Mouse (Mus musculus): ENCODE results near the gene Ankrd6. TPM values are rescaled to one million over a fixed set of nuclear protein-coding genes. Genes with fewer than 3 reads are reported as not detected.

Gene Ankrd6
- total and polyA plus RNA-seq, 3 experiments = 1.3 to 2.1 (median 1.6) TPM

DNA sequence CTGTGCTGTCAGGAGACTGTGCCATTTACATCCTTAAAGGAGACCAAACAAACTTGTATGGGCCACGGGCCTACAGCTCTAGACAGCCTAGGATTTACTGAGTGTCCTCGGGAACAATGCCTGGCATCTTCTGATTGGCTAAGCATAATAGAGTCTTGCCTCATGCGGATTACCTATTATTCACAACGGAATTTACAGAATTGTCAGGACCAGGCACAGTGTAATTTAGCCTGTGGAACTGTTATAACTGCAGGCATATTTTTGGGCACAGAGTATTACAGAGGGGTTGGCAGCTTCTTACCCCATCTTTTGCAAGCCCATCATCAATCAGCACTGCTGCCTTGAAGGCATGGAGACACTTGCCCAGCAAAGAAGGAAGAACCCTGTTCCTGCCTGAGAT lies 51.6 kb downstream of the Ankrd6 start:
- Histone ChIP-seq H3K27me3 (replicated peaks) (no peaks in the 10 kb centered on the region), H3K79me2 (replicated peaks; ENCODE audit: control insufficient read depth, extremely low read depth, insufficient read depth, poor library complexity, severe bottlenecking) (no peaks in the 10 kb centered on the region), H3K4me1 (ENCODE audit: control insufficient read depth in 1 of 2, insufficient read depth in 2 of 2) (peaks cover 2 to 3% of the 10 kb centered on the region in 2 experiments; a peak in 3 of 4 replicates), H3K36me3 (replicated peaks in 1 of 2; ENCODE audit: control insufficient read depth in 1 of 2, insufficient read depth in 1 of 2, low read length in 1 of 2) (no peaks in the 10 kb centered on the region), H3K4me2 (ENCODE audit: insufficient read depth, low read depth, poor library complexity, severe bottlenecking) (no peak overlapping the region), H3K9ac (ENCODE audit: insufficient read depth, low read depth) (no peak overlapping the region), H3K9me3 (replicated peaks; ENCODE audit: low read length) (no peaks in the 10 kb centered on the region), H3K27ac (ENCODE audit: insufficient read depth, low read depth) (no peak overlapping the region), H3K4me3 (replicated peaks in 1 of 3; ENCODE audit: low read depth in 2 of 3, low read length in 2 of 3, poor library complexity in 1 of 3) (no peak overlapping the region)
- TF ChIP-seq HCFC1 (IDR thresholded peaks at IDR 0.05; ENCODE audit: low read depth, low read length) (no peak), CHD2 (IDR thresholded peaks at IDR 0.05; ENCODE audit: low read length) (no peak), SIN3A (IDR thresholded peaks at IDR 0.05; ENCODE audit: low read length) (no peak), SMC3 (IDR thresholded peaks at IDR 0.05; ENCODE audit: low read depth, low read length) (no peak), NELFE (IDR thresholded peaks at IDR 0.05; ENCODE audit: low read depth, low read length) (no peak), TBP (conservative IDR thresholded peaks at IDR 0.05; ENCODE audit: low read depth, low read length) (no peak), ZC3H11A (IDR thresholded peaks at IDR 0.05; ENCODE audit: low read depth, low read length) (no peak), TCF12 (IDR thresholded peaks at IDR 0.05; ENCODE audit: low read depth, low read length) (no peak), PAX5 (IDR thresholded peaks at IDR 0.05; ENCODE audit: low read length) (no peak), UBTF (IDR thresholded peaks at IDR 0.05; ENCODE audit: low read depth, low read length) (no peak), JUN (IDR thresholded peaks at IDR 0.05; ENCODE audit: insufficient read depth, low read depth, low read length) (no peak), KAT2A (IDR thresholded peaks at IDR 0.05; ENCODE audit: insufficient replicate concordance, low read length) (no peak), MAZ (IDR thresholded peaks at IDR 0.05; ENCODE audit: low read depth, low read length) (no peak)
- in situ Hi-C loops (cut with MboI; ENCODE audit: low pct_ligation_motif_present, low pct_unique_long_range_greater_than_20kb, low sequenced_read_pairs) = no loop called here
- dilution Hi-C loops (cut with MboI; ENCODE audit: extremely low pct_ligation_motif_present, extremely low pct_unique_long_range_greater_than_20kb, low sequenced_read_pairs) = no loop called here
- no peak for DNase-seq (ENCODE audit: extremely low read depth)

DNA sequence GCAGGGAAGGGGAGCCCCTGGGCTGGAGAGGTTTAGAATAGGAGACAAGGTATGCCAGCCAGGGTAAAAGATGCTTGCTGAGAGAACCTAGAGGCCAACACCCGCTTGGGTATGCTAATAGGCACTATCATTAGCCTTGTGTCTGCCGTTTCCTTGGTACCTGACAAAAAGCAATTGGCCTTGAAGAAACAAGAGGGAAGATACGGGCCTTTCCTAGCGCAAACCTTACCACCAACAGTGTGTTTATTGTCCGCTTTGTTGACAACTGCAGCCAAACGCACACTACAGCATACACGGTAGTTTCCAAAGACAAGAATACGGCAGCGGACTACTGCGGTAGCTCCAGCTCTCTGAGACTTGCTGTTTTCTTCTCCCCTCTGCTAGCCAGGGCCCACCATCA lies 59.3 kb downstream of the Ankrd6 start:
- Histone ChIP-seq H3K9me3 (replicated peaks; ENCODE audit: low read length) (no peaks in the 10 kb centered on the region), H3K27ac (ENCODE audit: insufficient read depth, low read depth) (no peak overlapping the region), H3K79me2 (replicated peaks; ENCODE audit: control insufficient read depth, extremely low read depth, insufficient read depth, poor library complexity, severe bottlenecking) (no peaks in the 10 kb centered on the region), H3K27me3 (replicated peaks) (no peaks in the 10 kb centered on the region), H3K36me3 (replicated peaks in 1 of 2; ENCODE audit: control insufficient read depth in 1 of 2, insufficient read depth in 1 of 2, low read length in 1 of 2) (no peaks in the 10 kb centered on the region), H3K4me2 (ENCODE audit: insufficient read depth, low read depth, poor library complexity, severe bottlenecking) (no peak overlapping the region), H3K4me3 (replicated peaks in 1 of 3; ENCODE audit: low read depth in 2 of 3, low read length in 2 of 3, poor library complexity in 1 of 3) (no peak overlapping the region), H3K9ac (ENCODE audit: insufficient read depth, low read depth) (no peak overlapping the region), H3K4me1 (ENCODE audit: control insufficient read depth in 1 of 2, insufficient read depth in 2 of 2) (peaks cover 4 to 21% of the 10 kb centered on the region in 2 experiments; a peak in 2 of 4 replicates)
- dilution Hi-C loops (cut with MboI; ENCODE audit: extremely low pct_ligation_motif_present, extremely low pct_unique_long_range_greater_than_20kb, low sequenced_read_pairs) (no loop called here), in situ Hi-C loops (cut with MboI; ENCODE audit: low pct_ligation_motif_present, low pct_unique_long_range_greater_than_20kb, low sequenced_read_pairs) (no loop called here)
- DNase-seq (ENCODE audit: extremely low read depth) = no peak
- no peak for TF ChIP-seq POLR2A (IDR thresholded peaks at IDR 0.05; ENCODE audit: low read depth, low read length)
- TF ChIP-seq ZMIZ1 (IDR thresholded peaks at IDR 0.05; ENCODE audit: low read depth, low read length) = no peak
- TF ChIP-seq BHLHE40 (IDR thresholded peaks at IDR 0.05; ENCODE audit: low read depth, low read length) = no peak
- no peak for TF ChIP-seq JUND (conservative IDR thresholded peaks at IDR 0.05; ENCODE audit: low read depth, low read length)
- no peak for TF ChIP-seq JUN (IDR thresholded peaks at IDR 0.05; ENCODE audit: insufficient read depth, low read depth, low read length)
- no peak for TF ChIP-seq MXI1 (IDR thresholded peaks at IDR 0.05; ENCODE audit: low read depth, low read length)
